Mouse (Mus musculus): ENCODE data around the gene Ifnb1.

DNA sequence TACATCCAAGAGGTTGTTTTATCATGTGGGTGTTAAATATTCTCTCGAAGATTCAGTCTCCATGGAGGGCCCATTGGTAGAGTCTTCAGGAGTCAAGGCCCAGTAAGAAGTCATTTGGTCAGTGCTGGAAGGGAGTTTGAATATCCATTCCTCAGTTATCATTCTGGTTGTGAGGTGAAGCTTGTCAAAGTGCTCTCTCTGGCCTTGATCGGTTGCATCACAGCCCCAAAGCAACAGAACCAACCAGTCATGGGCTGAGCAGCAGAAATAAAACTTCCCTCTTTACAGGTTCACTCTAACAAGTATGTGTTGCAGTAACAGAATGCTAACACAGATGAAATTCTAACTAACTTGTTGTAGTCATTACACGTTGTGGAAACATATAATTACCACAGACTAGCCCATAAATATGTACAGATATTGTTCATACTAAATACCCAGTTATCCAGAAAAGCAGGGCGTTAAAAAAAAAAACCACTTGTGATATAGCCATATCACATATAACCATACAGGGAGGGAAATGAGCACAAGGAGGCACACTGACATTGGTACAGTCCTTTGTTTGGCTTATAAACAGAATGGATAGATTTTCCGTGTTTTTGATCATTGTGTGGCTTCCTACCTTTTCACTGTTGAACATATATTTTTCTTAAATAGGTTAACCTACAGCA, 3.9 kb upstream of the Ifnb1 start:
- TF ChIP-seq CTCF (IDR thresholded peaks at IDR 0.05; ENCODE audit: low read depth) (no peak), EP300 (optimal IDR thresholded peaks at IDR 0.05) (no peak)
